Mouse (Mus musculus) ES-Bruce4 (cell line): ENCODE results near the gene Dscaml1.

Experiments used
- CTCF ChIP-seq: IDR thresholded peaks from one replicate; pipeline ENCODE4 v1.8.1; 2011; ENCODE audit warnings: low read depth, low read length
- EP300 ChIP-seq: IDR thresholded peaks from 2 replicates; pipeline ENCODE4 v1.6.1; 2011; ENCODE audit warnings: low read depth, low read length; ENCODE audit not compliant: insufficient read depth
- POLR2A ChIP-seq: IDR thresholded peaks from one replicate; pipeline ENCODE4 v1.8.1; 2011; ENCODE audit warnings: low read length; ENCODE audit not compliant: insufficient read depth

DNA sequence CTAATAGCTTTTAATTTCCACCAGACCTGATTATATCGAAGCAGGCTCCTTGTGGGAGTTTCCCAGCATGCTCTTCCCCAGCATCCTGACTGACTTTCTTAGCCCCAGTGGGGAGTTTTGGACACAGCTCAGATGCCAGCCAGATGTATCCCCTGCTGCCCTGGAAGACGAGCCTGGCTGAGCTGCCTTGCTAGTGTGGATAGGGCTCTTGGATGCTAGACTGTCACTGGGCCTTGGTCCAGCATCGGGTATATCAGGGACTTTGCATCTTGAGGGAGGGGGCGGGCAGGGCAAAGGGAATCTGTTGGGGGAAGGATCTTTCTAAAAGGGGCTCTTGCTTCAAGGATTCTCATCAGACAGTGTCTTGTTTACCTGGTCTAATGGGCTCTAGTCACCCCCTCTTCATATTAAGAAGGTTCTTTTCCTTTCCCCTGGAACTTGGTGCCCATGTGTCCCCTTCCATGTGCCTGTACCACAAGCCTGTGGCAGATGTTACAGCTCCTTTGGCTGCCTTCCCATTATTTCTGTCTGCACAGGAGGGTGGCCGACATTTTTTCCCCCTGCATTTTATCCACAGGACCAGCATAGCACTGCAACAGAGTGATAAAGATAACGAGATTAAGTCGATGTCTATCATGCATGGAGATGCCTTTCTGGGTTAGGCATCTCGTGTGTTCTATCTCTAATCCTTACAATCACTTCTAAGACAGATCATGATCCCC, 28.6 kb downstream of the Dscaml1 start:
- TF ChIP-seq CTCF (no peak), POLR2A (no peak), EP300 (no peak)
